Mouse (Mus musculus) kidney, adult 8-10 months (tissue): Measurements from ENCODE around the gene Tbc1d22a.
"Not testable (repeated sequence)": the region's sequence is repeated elsewhere in the genome, so short reads cannot be mapped to it uniquely, and the experiment has no call there.

Experiments
- DNase-seq, 2 experiments: peaks; one replicate each; pipeline ENCODE4 v3.0.0; 2022

The Tbc1d22a gene

GRCm38 (mm10) chr15:86181321-86181720 lies 32.9 kb upstream of the Tbc1d22a start:
- not testable (repeated sequence) for DNase-seq

GRCm38 (mm10) chr15:86181941-86182439 lies 32.3 kb upstream of the Tbc1d22a start:
- no peak for DNase-seq

- DNase-seq: no peak
Observed at GRCm38 (mm10) chr15:86182646-86183045, 31.6 kb upstream of the Tbc1d22a start.

GRCm38 (mm10) chr15:86183484-86183883 lies 30.8 kb upstream of the Tbc1d22a start:
- DNase-seq: no peak

GRCm38 (mm10) chr15:86184071-86184470 lies 30.2 kb upstream of the Tbc1d22a start:
- no peak for DNase-seq

- DNase-seq: no peak
Observed at GRCm38 (mm10) chr15:86184851-86185688, 29.2 kb upstream of the Tbc1d22a start.

- DNase-seq: peak; percentile 70 to 71
Observed at GRCm38 (mm10) chr15:86185689-86186569, 28.3 kb upstream of the Tbc1d22a start, which contains the start of gene Cerk. Gene Cerk (minus strand): TSS chr15:86186141.

- no peak for DNase-seq
Observed at GRCm38 (mm10) chr15:86186686-86187085, 27.6 kb upstream of the Tbc1d22a start.

GRCm38 (mm10) chr15:86188186-86188585 lies 26.1 kb upstream of the Tbc1d22a start:
- DNase-seq: peak; percentile 54 to 58

GRCm38 (mm10) chr15:86188746-86189470 lies 25.4 kb upstream of the Tbc1d22a start:
- DNase-seq: peak; percentile 97

- DNase-seq: no peak
Observed at GRCm38 (mm10) chr15:86190387-86190786, 23.9 kb upstream of the Tbc1d22a start.

- no peak for DNase-seq
Observed at GRCm38 (mm10) chr15:86191505-86191904, 22.8 kb upstream of the Tbc1d22a start.

- DNase-seq: no peak
Observed at GRCm38 (mm10) chr15:86191933-86192332, 22.3 kb upstream of the Tbc1d22a start.

- not testable (repeated sequence) for DNase-seq
Observed at GRCm38 (mm10) chr15:86194676-86195453, 19.4 kb upstream of the Tbc1d22a start.

GRCm38 (mm10) chr15:86199052-86199451 lies 15.2 kb upstream of the Tbc1d22a start:
- no peak for DNase-seq

- no peak for DNase-seq
Observed at GRCm38 (mm10) chr15:86199482-86199881, 14.8 kb upstream of the Tbc1d22a start.

GRCm38 (mm10) chr15:86200169-86200568 lies 14.1 kb upstream of the Tbc1d22a start:
- DNase-seq: no peak

GRCm38 (mm10) chr15:86201095-86201494 lies 13.2 kb upstream of the Tbc1d22a start:
- DNase-seq: no peak

- no peak for DNase-seq
Observed at GRCm38 (mm10) chr15:86201696-86202330, 12.4 kb upstream of the Tbc1d22a start.

- DNase-seq: no peak
Observed at GRCm38 (mm10) chr15:86202640-86203039, 11.6 kb upstream of the Tbc1d22a start.

GRCm38 (mm10) chr15:86203292-86203793 lies 10.9 kb upstream of the Tbc1d22a start:
- no peak for DNase-seq
